Mouse (Mus musculus): ENCODE data around the gene Dnajc13. TPM values are rescaled to one million over a fixed set of nuclear protein-coding genes. Genes with fewer than 3 reads are reported as not detected.

Gene Dnajc13
- polyA plus RNA-seq, 1 experiment = not detected

- H3K4me1 ChIP-seq (ENCODE audit: control insufficient read depth, insufficient read depth, low read length) = peaks cover 4% of the 10 kb centered on the region; the same call in 1 of the 2 replicates
- TF ChIP-seq CTCF (IDR thresholded peaks at IDR 0.05; ENCODE audit: insufficient read depth, low read depth, low read length) (no peak), POLR2A (IDR thresholded peaks at IDR 0.05; ENCODE audit: insufficient read depth, low read depth, low read length) (no peak)
- WGBS = 67% methylated on average over 9 of the region's 9 CpGs
- H3K27ac ChIP-seq (ENCODE audit: insufficient read depth, low read depth, low read length) = no peak overlapping the region
- H3K4me3 ChIP-seq (ENCODE audit: insufficient read depth, low read depth, low read length) = no peak overlapping the region
Measured at GRCm38 (mm10) chr9:104243799-104244466, 18.8 kb downstream of the Dnajc13 start.

GRCm38 (mm10) chr9:104240146-104240545 is 22.6 kb downstream of the Dnajc13 start:
- H3K4me3 ChIP-seq (ENCODE audit: insufficient read depth, low read depth, low read length) = no peak overlapping the region
- H3K4me1 ChIP-seq (ENCODE audit: control insufficient read depth, insufficient read depth, low read length) = no peaks in the 10 kb centered on the region

GRCm38 (mm10) chr9:104239076-104239475 is 23.7 kb downstream of the Dnajc13 start:
- WGBS = 83% methylated on average over 8 of the region's 8 CpGs
- no peak overlapping the region for H3K27ac ChIP-seq (ENCODE audit: insufficient read depth, low read depth, low read length)
- TF ChIP-seq CTCF (IDR thresholded peaks at IDR 0.05; ENCODE audit: insufficient read depth, low read depth, low read length) = no peak
- no peak for TF ChIP-seq POLR2A (IDR thresholded peaks at IDR 0.05; ENCODE audit: insufficient read depth, low read depth, low read length)
- H3K4me3 ChIP-seq (ENCODE audit: insufficient read depth, low read depth, low read length) = no peak overlapping the region
- no peaks in the 10 kb centered on the region for H3K4me1 ChIP-seq (ENCODE audit: control insufficient read depth, insufficient read depth, low read length)

More at GRCm38 (mm10) chr9:104240146-104240545, 22.6 kb downstream of the Dnajc13 start:
- no peak overlapping the region for H3K27ac ChIP-seq (ENCODE audit: insufficient read depth, low read depth, low read length)
- TF ChIP-seq CTCF (IDR thresholded peaks at IDR 0.05; ENCODE audit: insufficient read depth, low read depth, low read length) = no peak
- no peak for TF ChIP-seq POLR2A (IDR thresholded peaks at IDR 0.05; ENCODE audit: insufficient read depth, low read depth, low read length)
- WGBS = 77% methylated on average over 7 of the region's 7 CpGs

GRCm38 (mm10) chr9:104236256-104236930 is 26.3 kb downstream of the Dnajc13 start:
- Histone ChIP-seq H3K4me3 (ENCODE audit: insufficient read depth, low read depth, low read length) (no peak overlapping the region), H3K4me1 (ENCODE audit: control insufficient read depth, insufficient read depth, low read length) (no peaks in the 10 kb centered on the region), H3K27ac (ENCODE audit: insufficient read depth, low read depth, low read length) (no peak overlapping the region)
- 89% methylated on average over 11 of the region's 11 CpGs for WGBS
- TF ChIP-seq POLR2A (IDR thresholded peaks at IDR 0.05; ENCODE audit: insufficient read depth, low read depth, low read length) (no peak), CTCF (IDR thresholded peaks at IDR 0.05; ENCODE audit: insufficient read depth, low read depth, low read length) (no peak)

GRCm38 (mm10) chr9:104235751-104236150 is 27.0 kb downstream of the Dnajc13 start:
- TF ChIP-seq CTCF (IDR thresholded peaks at IDR 0.05; ENCODE audit: insufficient read depth, low read depth, low read length) (no peak), POLR2A (IDR thresholded peaks at IDR 0.05; ENCODE audit: insufficient read depth, low read depth, low read length) (no peak)
- H3K27ac ChIP-seq (ENCODE audit: insufficient read depth, low read depth, low read length) = no peak overlapping the region
- H3K4me3 ChIP-seq (ENCODE audit: insufficient read depth, low read depth, low read length) = no peak overlapping the region
- WGBS = 34% methylated on average over 5 of the region's 5 CpGs
- H3K4me1 ChIP-seq (ENCODE audit: control insufficient read depth, insufficient read depth, low read length) = no peaks in the 10 kb centered on the region

- WGBS = 51% methylated on average over 1 of the region's 1 CpGs
- TF ChIP-seq POLR2A (IDR thresholded peaks at IDR 0.05; ENCODE audit: insufficient read depth, low read depth, low read length) (no peak), CTCF (IDR thresholded peaks at IDR 0.05; ENCODE audit: insufficient read depth, low read depth, low read length) (no peak)
- H3K4me3 ChIP-seq (ENCODE audit: insufficient read depth, low read depth, low read length) = no peak overlapping the region
- no peaks in the 10 kb centered on the region for H3K4me1 ChIP-seq (ENCODE audit: control insufficient read depth, insufficient read depth, low read length)
- H3K27ac ChIP-seq (ENCODE audit: insufficient read depth, low read depth, low read length) = no peak overlapping the region
Measured at GRCm38 (mm10) chr9:104233815-104234214, 28.9 kb downstream of the Dnajc13 start.

GRCm38 (mm10) chr9:104233060-104233459 is 29.7 kb downstream of the Dnajc13 start:
- no peaks in the 10 kb centered on the region for H3K4me1 ChIP-seq (ENCODE audit: control insufficient read depth, insufficient read depth, low read length)
- H3K4me3 ChIP-seq (ENCODE audit: insufficient read depth, low read depth, low read length) = no peak overlapping the region
- no peak for TF ChIP-seq CTCF (IDR thresholded peaks at IDR 0.05; ENCODE audit: insufficient read depth, low read depth, low read length)
- TF ChIP-seq POLR2A (IDR thresholded peaks at IDR 0.05; ENCODE audit: insufficient read depth, low read depth, low read length) = no peak
- 96% methylated on average over 5 of the region's 5 CpGs for WGBS
- H3K27ac ChIP-seq (ENCODE audit: insufficient read depth, low read depth, low read length) = no peak overlapping the region

GRCm38 (mm10) chr9:104232004-104232403 is 30.7 kb downstream of the Dnajc13 start:
- no peaks in the 10 kb centered on the region for H3K4me1 ChIP-seq (ENCODE audit: control insufficient read depth, insufficient read depth, low read length)
- no peak overlapping the region for H3K27ac ChIP-seq (ENCODE audit: insufficient read depth, low read depth, low read length)
- no peak for TF ChIP-seq POLR2A (IDR thresholded peaks at IDR 0.05; ENCODE audit: insufficient read depth, low read depth, low read length)
- no peak for TF ChIP-seq CTCF (IDR thresholded peaks at IDR 0.05; ENCODE audit: insufficient read depth, low read depth, low read length)
- WGBS = 98% methylated on average over 3 of the region's 3 CpGs
- H3K4me3 ChIP-seq (ENCODE audit: insufficient read depth, low read depth, low read length) = no peak overlapping the region

GRCm38 (mm10) chr9:104211402-104211801 is 51.3 kb downstream of the Dnajc13 start:
- WGBS = 75% methylated on average over 3 of the region's 3 CpGs
- no peak overlapping the region for H3K27ac ChIP-seq (ENCODE audit: insufficient read depth, low read depth, low read length)
- no peak overlapping the region for H3K4me3 ChIP-seq (ENCODE audit: insufficient read depth, low read depth, low read length)
- no peak for TF ChIP-seq CTCF (IDR thresholded peaks at IDR 0.05; ENCODE audit: insufficient read depth, low read depth, low read length)
- no peak for TF ChIP-seq POLR2A (IDR thresholded peaks at IDR 0.05; ENCODE audit: insufficient read depth, low read depth, low read length)
- no peaks in the 10 kb centered on the region for H3K4me1 ChIP-seq (ENCODE audit: control insufficient read depth, insufficient read depth, low read length)
